Mouse (Mus musculus) heart, postnatal 36 days (tissue): ENCODE measurements around the gene Cntfr. TPM values are rescaled to one million over a fixed set of nuclear protein-coding genes. Genes with fewer than 3 reads are reported as not detected.
A peak's percentile ranks its signal among the peaks of the same experiment; 100 is the strongest.

Experiments
- DNase-seq, 2 experiments: peaks; one replicate each; pipeline ENCODE4 v3.0.0; 2021 to 2022
- intact Hi-C: fragments of 180-260 bp; cut with DNase I; formaldehyde crosslinking; loops from one replicate; pipeline ENCODE4 v1.15.1; 2025
- total RNA-seq, 2 experiments: library from RNA; stranded (reverse); gene quantifications; 2 replicates each; pipeline ENCODE4 v1.2.3; 2021

Gene Cntfr
- total RNA-seq, 2 experiments from 2014 or later = 2.6 to 3.8 TPM

GRCm38 (mm10) chr4:41622071-41622470 lies 74.8 kb downstream of the Cntfr start:
- intact Hi-C loops = no loop called here
- no peak for DNase-seq

GRCm38 (mm10) chr4:41618916-41619746 lies 77.8 kb downstream of the Cntfr start:
- intact Hi-C loops = loop anchor here (5.0 kb wide), 1 partner anchor 88 kb away; no protein-coding TSS in a partner anchor
- no peak for DNase-seq

- DNase-seq = no peak
- intact Hi-C loops = loop anchor here (2.0 to 5.0 kb wide), 2 partner anchors 37 to 91 kb away; no protein-coding TSS in a partner anchor
Measured at GRCm38 (mm10) chr4:41615661-41616599, 81.0 kb downstream of the Cntfr start.

- peak; percentile 84 for DNase-seq
- intact Hi-C loops = loop anchor here (1.0 to 2.0 kb wide), 3 partner anchors 39 to 146 kb away; no protein-coding TSS in a partner anchor
Measured at GRCm38 (mm10) chr4:41614156-41614555, 82.7 kb downstream of the Cntfr start.

- DNase-seq = no peak
- intact Hi-C loops = no loop called here
Measured at GRCm38 (mm10) chr4:41612166-41612565, 84.7 kb downstream of the Cntfr start.

GRCm38 (mm10) chr4:41610594-41610980 lies 86.3 kb downstream of the Cntfr start:
- DNase-seq = no peak

GRCm38 (mm10) chr4:41609681-41610593 lies 87.0 kb downstream of the Cntfr start:
- no peak for DNase-seq
- intact Hi-C loops = no loop called here

More at GRCm38 (mm10) chr4:41610594-41610980, 86.3 kb downstream of the Cntfr start:
- intact Hi-C loops = no loop called here

Other genes starting within 250 kb of the Cntfr start
- gene Kif24, start 232.2 kb downstream of the Cntfr start, total RNA-seq = 1 to 10 TPM in 1 of 2 experiments, under 1 TPM in 1; 0.35 to 1.2 TPM
- 10 to 100 TPM; 29.0 to 32.7 TPM for gene Nudt2, start 231.9 kb downstream of the Cntfr start, total RNA-seq
- 10 to 100 TPM; 11.6 to 11.8 TPM for gene AI464131, start 194.0 kb downstream of the Cntfr start, total RNA-seq
- under 1 TPM in 1 of 2 experiments, not detected in 1; 0.43 TPM for gene 1110017D15Rik, start 179.8 kb downstream of the Cntfr start, total RNA-seq
- 10 to 100 TPM; 14.7 to 15.1 TPM for gene Fam219a, start 127.6 kb downstream of the Cntfr start, total RNA-seq
- gene Dnaic1, start 127.3 kb downstream of the Cntfr start, total RNA-seq = 1 to 10 TPM; 2.6 to 3.7 TPM
- gene Enho, start 56.8 kb downstream of the Cntfr start, total RNA-seq = 1 to 10 TPM; 9.1 to 9.9 TPM
- 10 to 100 TPM; 85.5 to 91.8 TPM for gene Il11ra1, start 2.9 kb upstream of the Cntfr start, total RNA-seq
- gene Rpp25l, start 16.4 kb upstream of the Cntfr start, total RNA-seq = 10 to 100 TPM; 31.6 to 32.3 TPM
- gene Dctn3, start 26.1 kb upstream of the Cntfr start, total RNA-seq = 10 to 100 TPM; 70.7 to 77.7 TPM
- gene Arid3c, start 34.1 kb upstream of the Cntfr start, total RNA-seq = not detected
- 10 to 100 TPM; 58.5 to 59.4 TPM for gene Galt, start 58.1 kb upstream of the Cntfr start, total RNA-seq
- 10 to 100 TPM; 19.7 to 23.5 TPM for gene Sigmar1, start 59.1 kb upstream of the Cntfr start, total RNA-seq
- gene Ccl27a, start 77.2 kb upstream of the Cntfr start, total RNA-seq = 10 to 100 TPM; 19.1 to 19.4 TPM
- gene Gm21541, start 206.5 kb upstream of the Cntfr start, total RNA-seq = not detected
- gene Gm20878, start 244.5 kb upstream of the Cntfr start, total RNA-seq = 1 to 10 TPM in 1 of 2 experiments, under 1 TPM in 1; 0.47 to 1.8 TPM